Mouse (Mus musculus): Measurements from ENCODE around the gene C9orf72. TPM values are rescaled to one million over a fixed set of nuclear protein-coding genes. Genes with fewer than 3 reads are reported as not detected.

Gene C9orf72
- polyA plus RNA-seq, 1 experiment, result 1.4 TPM

DNA sequence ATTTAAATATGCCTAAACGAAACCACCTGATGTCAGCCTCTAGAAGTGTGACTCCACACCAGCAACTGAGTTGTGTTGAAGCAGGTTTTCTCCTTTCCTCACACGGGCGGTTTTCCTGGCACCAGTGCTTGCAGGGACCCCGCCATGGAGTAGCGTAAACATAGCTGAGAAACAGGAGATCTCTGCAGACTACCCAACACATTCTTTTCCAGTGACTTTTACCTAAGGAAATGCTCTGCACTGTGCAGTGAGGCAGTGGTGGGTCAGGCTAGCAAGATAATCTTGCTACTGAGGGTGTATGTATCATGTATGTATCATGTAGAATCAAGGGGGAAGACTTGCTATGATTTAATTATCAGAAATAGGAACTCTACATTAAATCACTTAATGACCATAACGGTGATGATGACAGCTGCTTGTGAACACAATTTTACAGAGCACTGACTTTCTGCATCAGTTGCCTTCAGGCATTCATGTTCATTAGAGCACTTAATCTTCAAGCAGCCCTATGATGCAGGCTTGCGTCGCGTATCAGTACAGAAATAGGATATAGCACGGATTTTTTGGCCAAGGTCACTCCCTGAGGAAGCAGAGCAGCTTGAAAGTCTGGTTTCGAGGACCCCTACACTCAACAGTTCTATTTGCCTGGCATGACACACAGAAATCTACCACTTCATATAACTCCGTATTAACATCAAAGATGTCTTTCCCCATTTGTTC is 47.9 kb downstream of the C9orf72 start:
- H3K27ac ChIP-seq (ENCODE audit: insufficient read depth, low read depth, low read length), result no peak overlapping the region
- H3K36me3 ChIP-seq (ENCODE audit: control insufficient read depth, insufficient read depth, low read length), result no peaks in the 10 kb centered on the region
- TF ChIP-seq POLR2A (IDR thresholded peaks at IDR 0.05; ENCODE audit: low read depth, low read length), result no peak
- TF ChIP-seq CTCF (IDR thresholded peaks at IDR 0.05; ENCODE audit: extremely low read depth, insufficient read length, insufficient replicate concordance, low read depth, low read length), result no peak
- no peaks in the 10 kb centered on the region for H3K27me3 ChIP-seq (ENCODE audit: control insufficient read depth, insufficient read depth, low read length)
- H3K4me1 ChIP-seq (ENCODE audit: control insufficient read depth, insufficient read depth, insufficient read length, low read length), result no peaks in the 10 kb centered on the region
- WGBS, result 83% methylated on average over 12 of the region's 12 CpGs
- H3K4me3 ChIP-seq (ENCODE audit: low read depth, low read length), result no peak overlapping the region

DNA sequence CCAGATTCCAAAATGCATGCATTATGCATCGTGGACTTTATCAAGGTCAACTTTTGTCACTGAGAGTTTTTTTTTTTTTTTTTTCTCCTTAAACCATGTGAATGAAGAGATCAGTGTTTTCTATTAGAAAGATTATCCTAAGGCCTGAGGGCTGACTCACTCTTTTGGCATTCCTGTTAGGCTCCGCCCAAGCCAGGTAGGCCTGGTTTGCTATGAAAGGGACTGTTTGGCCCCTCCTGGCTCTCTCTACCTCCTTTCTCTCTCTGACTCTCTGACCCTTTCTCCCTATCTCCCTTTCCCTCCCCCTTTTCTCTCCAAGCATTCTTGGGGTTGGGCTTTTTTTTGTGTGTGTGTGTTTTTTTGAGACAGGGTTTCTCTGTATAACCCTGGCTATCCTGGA is 50.4 kb downstream of the C9orf72 start:
- TF ChIP-seq CTCF (IDR thresholded peaks at IDR 0.05; ENCODE audit: extremely low read depth, insufficient read length, insufficient replicate concordance, low read depth, low read length), result no peak
- Histone ChIP-seq H3K36me3 (ENCODE audit: control insufficient read depth, insufficient read depth, low read length) (no peaks in the 10 kb centered on the region), H3K27ac (ENCODE audit: insufficient read depth, low read depth, low read length) (no peak overlapping the region), H3K4me1 (ENCODE audit: control insufficient read depth, insufficient read depth, insufficient read length, low read length) (no peaks in the 10 kb centered on the region), H3K4me3 (ENCODE audit: low read depth, low read length) (no peak overlapping the region), H3K27me3 (ENCODE audit: control insufficient read depth, insufficient read depth, low read length) (no peaks in the 10 kb centered on the region)
- WGBS, result 62% methylated on average over 2 of the region's 2 CpGs

DNA sequence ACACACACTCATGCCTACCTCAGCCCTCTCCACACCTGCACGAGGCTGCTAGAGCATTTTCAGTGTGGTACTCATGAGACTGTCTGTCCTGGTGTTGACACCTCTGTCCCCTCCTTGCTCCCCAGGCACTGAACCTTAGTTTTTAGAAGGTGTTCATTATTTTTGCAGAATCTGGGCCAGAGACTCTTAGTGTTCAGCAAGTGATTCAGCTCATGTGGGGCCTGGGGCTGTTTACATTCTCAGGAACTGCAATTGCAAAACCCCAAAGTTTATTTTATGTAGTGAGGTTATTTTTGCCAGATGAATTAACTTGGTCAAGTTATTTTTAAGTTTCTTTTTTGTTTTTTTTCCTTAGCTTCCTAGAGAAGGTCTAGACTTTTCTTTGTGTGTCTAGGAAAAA is 52.4 kb downstream of the C9orf72 start:
- no peak for TF ChIP-seq CTCF (IDR thresholded peaks at IDR 0.05; ENCODE audit: extremely low read depth, insufficient read length, insufficient replicate concordance, low read depth, low read length)
- no peak for TF ChIP-seq POLR2A (IDR thresholded peaks at IDR 0.05; ENCODE audit: low read depth, low read length)
- Histone ChIP-seq H3K27ac (ENCODE audit: insufficient read depth, low read depth, low read length) (no peak overlapping the region), H3K27me3 (ENCODE audit: control insufficient read depth, insufficient read depth, low read length) (no peaks in the 10 kb centered on the region), H3K4me1 (ENCODE audit: control insufficient read depth, insufficient read depth, insufficient read length, low read length) (no peaks in the 10 kb centered on the region; the same call in 1 of the 2 replicates), H3K36me3 (ENCODE audit: control insufficient read depth, insufficient read depth, low read length) (no peaks in the 10 kb centered on the region), H3K4me3 (ENCODE audit: low read depth, low read length) (no peak overlapping the region)
- WGBS, result 59% methylated on average over 1 of the region's 1 CpGs

DNA sequence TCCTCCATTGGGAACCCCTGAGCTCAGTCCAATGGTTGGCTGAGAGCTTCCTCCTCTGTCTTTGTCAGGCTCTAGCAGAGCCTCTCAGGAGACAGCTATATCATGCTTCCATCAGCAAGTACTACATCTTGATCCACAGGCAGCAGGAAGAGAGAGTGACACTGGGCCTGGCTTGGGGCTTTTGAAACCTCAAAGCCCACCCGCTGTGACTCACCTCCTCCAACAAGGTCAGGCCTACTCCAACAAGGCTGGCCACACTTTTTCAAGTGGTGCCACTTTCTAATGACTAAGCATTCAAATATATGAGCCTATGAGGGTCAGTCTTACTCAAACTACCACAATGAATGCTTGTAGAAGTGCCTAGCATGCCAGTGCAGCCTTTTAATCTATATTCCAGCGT is 53.5 kb downstream of the C9orf72 start:
- 89% methylated on average over 2 of the region's 2 CpGs for WGBS
- Histone ChIP-seq H3K27ac (ENCODE audit: insufficient read depth, low read depth, low read length) (no peak overlapping the region), H3K36me3 (ENCODE audit: control insufficient read depth, insufficient read depth, low read length) (no peaks in the 10 kb centered on the region), H3K4me1 (ENCODE audit: control insufficient read depth, insufficient read depth, insufficient read length, low read length) (no peaks in the 10 kb centered on the region; the same call in 1 of the 2 replicates), H3K4me3 (ENCODE audit: low read depth, low read length) (no peak overlapping the region), H3K27me3 (ENCODE audit: control insufficient read depth, insufficient read depth, low read length) (no peaks in the 10 kb centered on the region)
- no peak for TF ChIP-seq POLR2A (IDR thresholded peaks at IDR 0.05; ENCODE audit: low read depth, low read length)
- TF ChIP-seq CTCF (IDR thresholded peaks at IDR 0.05; ENCODE audit: extremely low read depth, insufficient read length, insufficient replicate concordance, low read depth, low read length), result no peak

DNA sequence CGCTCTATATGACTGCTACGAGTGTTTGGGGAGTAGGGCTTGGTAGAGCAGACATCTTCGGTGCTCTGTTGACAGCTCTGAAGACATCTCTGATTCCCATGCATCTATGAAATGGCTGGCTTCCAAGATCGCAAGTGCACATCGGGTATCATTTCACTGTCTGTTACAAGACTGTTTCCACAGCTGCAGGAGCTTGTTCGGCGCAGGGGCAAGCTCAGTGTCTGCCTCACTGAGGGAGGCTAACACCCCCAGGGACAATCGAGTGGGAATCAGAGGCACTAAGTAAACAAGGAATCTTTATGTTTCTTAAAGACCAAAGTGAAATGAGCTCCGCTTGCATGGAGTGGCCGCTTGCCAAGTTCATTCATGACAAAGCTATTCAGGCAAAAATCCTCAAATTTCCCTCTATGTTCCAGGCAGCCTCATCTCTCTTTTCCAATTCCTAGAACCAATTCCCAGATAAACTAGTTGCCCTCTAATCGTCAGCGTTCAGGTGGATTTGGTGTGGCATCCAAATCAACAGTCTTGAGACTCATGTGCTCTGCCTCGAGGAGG is 56.3 kb downstream of the C9orf72 start:
- WGBS, result 47% methylated on average over 13 of the region's 13 CpGs
- no peak overlapping the region for H3K27ac ChIP-seq (ENCODE audit: insufficient read depth, low read depth, low read length)
- H3K36me3 ChIP-seq (ENCODE audit: control insufficient read depth, insufficient read depth, low read length), result no peaks in the 10 kb centered on the region
- peaks cover 3% of the 10 kb centered on the region; the same call in 1 of the 2 replicates for H3K4me1 ChIP-seq (ENCODE audit: control insufficient read depth, insufficient read depth, insufficient read length, low read length)
- no peak for TF ChIP-seq POLR2A (IDR thresholded peaks at IDR 0.05; ENCODE audit: low read depth, low read length)
- no peak for TF ChIP-seq CTCF (IDR thresholded peaks at IDR 0.05; ENCODE audit: extremely low read depth, insufficient read length, insufficient replicate concordance, low read depth, low read length)
- no peak overlapping the region for H3K4me3 ChIP-seq (ENCODE audit: low read depth, low read length)
- no peaks in the 10 kb centered on the region for H3K27me3 ChIP-seq (ENCODE audit: control insufficient read depth, insufficient read depth, low read length)

DNA sequence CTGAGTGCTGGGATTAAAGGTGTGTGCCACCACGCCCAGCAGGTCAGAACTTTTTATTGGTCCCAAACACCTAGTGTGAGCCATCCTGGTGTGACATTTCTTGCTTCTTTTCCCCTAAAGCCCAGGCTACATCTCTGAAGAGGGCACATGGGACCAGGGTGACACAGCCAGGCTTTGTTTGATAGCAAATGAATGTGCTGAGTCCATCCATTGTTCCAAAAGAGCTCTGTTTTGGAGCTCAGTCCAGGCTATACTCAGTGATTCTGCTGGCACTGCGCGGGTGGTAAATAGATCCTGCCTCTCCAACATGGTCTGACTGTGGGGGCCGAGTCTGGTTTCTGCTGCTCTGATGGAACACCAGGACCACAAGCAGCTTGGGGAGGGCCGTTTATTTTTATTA is 58.1 kb downstream of the C9orf72 start:
- Histone ChIP-seq H3K36me3 (ENCODE audit: control insufficient read depth, insufficient read depth, low read length) (no peaks in the 10 kb centered on the region), H3K4me1 (ENCODE audit: control insufficient read depth, insufficient read depth, insufficient read length, low read length) (peaks cover 3% of the 10 kb centered on the region; the same call in 1 of the 2 replicates), H3K4me3 (ENCODE audit: low read depth, low read length) (no peak overlapping the region), H3K27ac (ENCODE audit: insufficient read depth, low read depth, low read length) (no peak overlapping the region), H3K27me3 (ENCODE audit: control insufficient read depth, insufficient read depth, low read length) (no peaks in the 10 kb centered on the region)
- 80% methylated on average over 5 of the region's 5 CpGs for WGBS
- TF ChIP-seq CTCF (IDR thresholded peaks at IDR 0.05; ENCODE audit: extremely low read depth, insufficient read length, insufficient replicate concordance, low read depth, low read length) (no peak), POLR2A (IDR thresholded peaks at IDR 0.05; ENCODE audit: low read depth, low read length) (no peak)

DNA sequence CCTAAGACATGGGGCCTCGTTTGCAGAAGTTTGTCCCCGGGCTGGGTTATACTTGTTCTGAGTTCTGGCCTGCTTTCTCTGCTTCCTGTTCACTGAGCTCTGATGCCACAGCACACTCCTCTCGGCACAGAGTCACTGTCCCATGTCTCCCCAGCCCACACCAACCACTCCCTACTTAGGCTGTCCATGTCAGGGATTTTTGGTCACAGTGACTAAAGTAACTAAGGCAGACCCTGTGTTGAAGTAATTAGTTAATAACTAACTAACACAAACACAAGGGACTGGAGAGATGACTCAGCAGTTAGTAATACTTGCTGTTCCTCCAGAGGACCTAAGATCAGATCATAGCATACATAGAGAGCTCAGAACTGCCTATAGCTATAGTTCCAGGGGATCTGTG is 60.0 kb downstream of the C9orf72 start:
- TF ChIP-seq POLR2A (IDR thresholded peaks at IDR 0.05; ENCODE audit: low read depth, low read length) (no peak), CTCF (IDR thresholded peaks at IDR 0.05; ENCODE audit: extremely low read depth, insufficient read length, insufficient replicate concordance, low read depth, low read length) (no peak)
- H3K27me3 ChIP-seq (ENCODE audit: control insufficient read depth, insufficient read depth, low read length), result no peaks in the 10 kb centered on the region
- peaks cover 3% of the 10 kb centered on the region; the same call in 1 of the 2 replicates for H3K4me1 ChIP-seq (ENCODE audit: control insufficient read depth, insufficient read depth, insufficient read length, low read length)
- WGBS, result 23% methylated on average over 3 of the region's 3 CpGs
- H3K27ac ChIP-seq (ENCODE audit: insufficient read depth, low read depth, low read length), result no peak overlapping the region
- no peak overlapping the region for H3K4me3 ChIP-seq (ENCODE audit: low read depth, low read length)
- H3K36me3 ChIP-seq (ENCODE audit: control insufficient read depth, insufficient read depth, low read length), result no peaks in the 10 kb centered on the region

Measured in small intestine, adult 2 months (tissue).